Mouse (Mus musculus) thymus, adult 2 months (tissue): ENCODE data around the gene Ago1. TPM values are rescaled to one million over a fixed set of nuclear protein-coding genes. Genes with fewer than 3 reads are reported as not detected.

ENCODE experiments used
- DNase-seq: peaks from one replicate; pipeline ENCODE4 v3.0.0; 2021
- H3K27ac ChIP-seq: fragments of 200-500 bp; 2 replicates; pipeline ENCODE4 v1.5.1; 2012; ENCODE audit warnings: low read length, control low read depth; ENCODE audit not compliant: control insufficient read depth, insufficient read depth
- H3K27me3 ChIP-seq: fragments of 200-500 bp; 2 replicates; pipeline ENCODE4 v1.6.1; 2012; ENCODE audit warnings: mild to moderate bottlenecking, low read length, moderate library complexity, mixed read lengths; ENCODE audit not compliant: control insufficient read depth, insufficient read depth
- H3K36me3 ChIP-seq: fragments of 200-500 bp; 2 replicates; pipeline ENCODE4 v1.6.1; 2012; ENCODE audit warnings: mild to moderate bottlenecking, low read length, moderate library complexity; ENCODE audit not compliant: control insufficient read depth, insufficient read depth
- H3K4me1 ChIP-seq: fragments of 200-500 bp; replicated peaks from 2 replicates; pipeline ENCODE4 v1.6.1; 2012; ENCODE audit warnings: low read length; ENCODE audit not compliant: control insufficient read depth, insufficient read depth
- H3K4me3 ChIP-seq: fragments of 200-500 bp; 2 replicates; pipeline ENCODE4 v1.5.1; 2012; ENCODE audit warnings: mild to moderate bottlenecking, low read length, control low read depth, moderate library complexity; ENCODE audit not compliant: control insufficient read depth, insufficient read depth
- CTCF ChIP-seq: fragments of 200-500 bp; IDR thresholded peaks from 2 replicates; pipeline ENCODE4 v1.5.1; 2012; ENCODE audit warnings: mild to moderate bottlenecking, control low read depth, low read length, moderate library complexity, borderline replicate concordance; ENCODE audit not compliant: control insufficient read depth, poor library complexity, insufficient read depth; ENCODE audit errors: extremely low read depth
- POLR2A ChIP-seq: fragments of 200-500 bp; IDR thresholded peaks from 2 replicates; pipeline ENCODE4 v1.6.1; 2012; ENCODE audit warnings: mild to moderate bottlenecking, low read length, control low read depth, moderate library complexity; ENCODE audit not compliant: control insufficient read depth, poor library complexity, insufficient read depth; ENCODE audit errors: extremely low read depth
- WGBS: fragments of 180-500 bp; shearing (Covaris S2); methylation state at CpG from one replicate; pipeline ENCODE4 v1.1.7; 2018; 5-methylcytosine and 5-hydroxymethylcytosine counted together
- polyA plus RNA-seq: library from polyadenylated mRNA; depleted of rRNA; stranded (reverse); fragments of >200 nt; gene quantifications from 2 replicates; pipeline ENCODE4 v1.2.3, GENCODE M21; 2012

Gene Ago1
- polyA plus RNA-seq, 1 experiment: 46.4 TPM

- no peaks in the 10 kb centered on the region for H3K4me1 ChIP-seq
- no peak for TF ChIP-seq CTCF
- TF ChIP-seq POLR2A: no peak
- H3K27ac ChIP-seq: 0 out of 2 replicates have a peak overlapping the region, but pooled peaks have one; percentile 18
- no peak for DNase-seq
- 90% methylated on average over 12 of the region's 12 CpGs for WGBS
- H3K4me3 ChIP-seq: no peak overlapping the region
- H3K27me3 ChIP-seq: no peaks in the 10 kb centered on the region
- no peaks in the 10 kb centered on the region for H3K36me3 ChIP-seq
Measured at GRCm38 (mm10) chr4:126490726-126491125, 22.3 kb upstream of the Ago1 start.

GRCm38 (mm10) chr4:126489811-126490210, 21.4 kb upstream of the Ago1 start:
- no peaks in the 10 kb centered on the region for H3K4me1 ChIP-seq
- no peak overlapping the region for H3K4me3 ChIP-seq
- TF ChIP-seq CTCF: no peak
- no peak for TF ChIP-seq POLR2A
- no peak overlapping the region for H3K27ac ChIP-seq
- H3K27me3 ChIP-seq: no peaks in the 10 kb centered on the region
- H3K36me3 ChIP-seq: no peaks in the 10 kb centered on the region
- WGBS: 18% methylated on average over 5 of the region's 5 CpGs
- DNase-seq: no peak

- no peak for DNase-seq
- no peak for TF ChIP-seq POLR2A
- no peak for TF ChIP-seq CTCF
- H3K36me3 ChIP-seq: no peaks in the 10 kb centered on the region
- no peak overlapping the region for H3K4me3 ChIP-seq
- WGBS: 90% methylated on average over 1 of the region's 1 CpGs
- H3K27me3 ChIP-seq: no peaks in the 10 kb centered on the region
- H3K4me1 ChIP-seq: 0 out of 2 replicates have a peak, but pooled peaks cover 2% of the 10 kb centered on the region
- no peak overlapping the region for H3K27ac ChIP-seq
Measured at GRCm38 (mm10) chr4:126486217-126486616, 17.8 kb upstream of the Ago1 start.

GRCm38 (mm10) chr4:126485065-126485464, 16.7 kb upstream of the Ago1 start:
- H3K36me3 ChIP-seq: no peaks in the 10 kb centered on the region
- TF ChIP-seq POLR2A (no peak), CTCF (no peak)
- H3K27me3 ChIP-seq: no peaks in the 10 kb centered on the region
- WGBS: 61% methylated on average over 2 of the region's 2 CpGs
- H3K4me3 ChIP-seq: no peak overlapping the region
- 0 out of 2 replicates have a peak, but pooled peaks cover 2% of the 10 kb centered on the region for H3K4me1 ChIP-seq
- DNase-seq: no peak
- no peak overlapping the region for H3K27ac ChIP-seq

GRCm38 (mm10) chr4:126483874-126484273, 15.5 kb upstream of the Ago1 start:
- no peak for DNase-seq
- Histone ChIP-seq H3K27me3 (no peaks in the 10 kb centered on the region), H3K27ac (no peak overlapping the region), H3K4me3 (no peak overlapping the region), H3K4me1 (0 out of 2 replicates have a peak, but pooled peaks cover 2% of the 10 kb centered on the region), H3K36me3 (no peaks in the 10 kb centered on the region)
- 89% methylated on average over 3 of the region's 3 CpGs for WGBS
- TF ChIP-seq POLR2A: no peak
- no peak for TF ChIP-seq CTCF

GRCm38 (mm10) chr4:126482951-126483350, 14.6 kb upstream of the Ago1 start:
- 86% methylated on average over 12 of the region's 12 CpGs for WGBS
- H3K27ac ChIP-seq: no peak overlapping the region
- H3K27me3 ChIP-seq: no peaks in the 10 kb centered on the region
- DNase-seq: no peak
- no peak overlapping the region for H3K4me3 ChIP-seq
- TF ChIP-seq POLR2A: no peak
- no peak for TF ChIP-seq CTCF
- H3K4me1 ChIP-seq: 0 out of 2 replicates have a peak, but pooled peaks cover 2% of the 10 kb centered on the region
- H3K36me3 ChIP-seq: no peaks in the 10 kb centered on the region

- DNase-seq: no peak
- 0 out of 2 replicates have a peak, but pooled peaks cover 2% of the 10 kb centered on the region for H3K4me1 ChIP-seq
- H3K36me3 ChIP-seq: no peaks in the 10 kb centered on the region
- TF ChIP-seq CTCF: no peak
- no peak for TF ChIP-seq POLR2A
- H3K4me3 ChIP-seq: no peak overlapping the region
- H3K27me3 ChIP-seq: no peaks in the 10 kb centered on the region
- no peak overlapping the region for H3K27ac ChIP-seq
- WGBS: 98% methylated on average over 5 of the region's 5 CpGs
Measured at GRCm38 (mm10) chr4:126481461-126481860, 13.1 kb upstream of the Ago1 start.
